Mouse (Mus musculus): ENCODE measurements around the gene Ralgps1. TPM values are rescaled to one million over a fixed set of nuclear protein-coding genes. Genes with fewer than 3 reads are reported as not detected.
A peak's percentile ranks its signal among the peaks of the same experiment; 100 is the strongest.

Ralgps1 gene
- polyA plus RNA-seq, 1 experiment = 48.7 TPM

DNA sequence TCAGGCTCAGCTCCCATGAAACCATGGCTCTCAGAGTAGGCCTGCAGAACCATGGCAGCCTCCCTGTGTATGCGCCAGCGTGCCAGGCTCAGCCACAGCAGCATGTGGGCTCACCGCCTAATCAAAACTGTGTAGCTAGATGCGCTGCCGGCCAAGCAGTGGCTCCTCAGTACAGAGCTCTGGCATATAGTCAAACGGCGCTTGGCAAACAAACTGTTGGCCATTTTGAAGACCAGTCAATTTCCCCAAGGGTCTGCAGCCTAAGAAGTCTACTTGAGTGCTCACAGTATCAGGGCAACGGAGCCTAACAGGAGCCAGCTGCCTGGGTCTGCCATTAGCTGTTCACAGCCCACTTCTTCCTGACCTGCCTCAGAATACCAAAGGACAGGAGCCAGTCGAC lies 61.9 kb downstream of the Ralgps1 start:
- Histone ChIP-seq H3K27ac (ENCODE audit: insufficient read depth, low read length) (no peak overlapping the region), H3K4me3 (replicated peaks; ENCODE audit: insufficient read depth, low read depth, low read length) (no peak overlapping the region), H3K4me1 (ENCODE audit: control insufficient read depth, insufficient read depth, low read length) (peaks cover 17% of the 10 kb centered on the region), H3K27me3 (ENCODE audit: control insufficient read depth, insufficient read depth, low read length) (no peaks in the 10 kb centered on the region)
- 25% methylated on average over 9 of the region's 9 CpGs for WGBS
- peak; percentile 73 to 81 for DNase-seq
- TF ChIP-seq CTCF (IDR thresholded peaks at IDR 0.05; ENCODE audit: borderline replicate concordance, insufficient read depth, low read depth, low read length) (no peak), POLR2A (IDR thresholded peaks at IDR 0.05; ENCODE audit: borderline replicate concordance, insufficient read depth, low read length) (no peak)

DNA sequence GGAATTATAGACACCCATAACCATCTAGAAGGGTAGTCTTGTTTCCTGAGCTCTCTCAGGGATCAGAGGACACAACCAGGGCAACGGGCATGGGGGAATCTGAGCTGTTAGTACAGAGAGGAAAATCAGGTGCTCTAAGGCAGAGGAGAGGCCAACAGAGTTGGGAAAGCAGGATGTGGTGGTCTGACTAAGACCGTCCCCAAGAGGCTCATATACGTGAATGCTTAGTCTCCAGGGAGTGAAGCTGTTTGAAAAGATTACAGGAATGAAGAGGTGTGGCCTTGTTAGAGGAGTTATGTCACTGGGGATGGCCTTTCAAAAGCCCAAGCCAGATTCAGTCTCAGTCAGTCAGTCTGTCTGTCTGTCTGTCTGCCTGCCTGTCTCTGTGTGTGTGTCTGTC lies 64.7 kb downstream of the Ralgps1 start:
- no peak for DNase-seq
- WGBS = 98% methylated on average over 3 of the region's 3 CpGs

DNA sequence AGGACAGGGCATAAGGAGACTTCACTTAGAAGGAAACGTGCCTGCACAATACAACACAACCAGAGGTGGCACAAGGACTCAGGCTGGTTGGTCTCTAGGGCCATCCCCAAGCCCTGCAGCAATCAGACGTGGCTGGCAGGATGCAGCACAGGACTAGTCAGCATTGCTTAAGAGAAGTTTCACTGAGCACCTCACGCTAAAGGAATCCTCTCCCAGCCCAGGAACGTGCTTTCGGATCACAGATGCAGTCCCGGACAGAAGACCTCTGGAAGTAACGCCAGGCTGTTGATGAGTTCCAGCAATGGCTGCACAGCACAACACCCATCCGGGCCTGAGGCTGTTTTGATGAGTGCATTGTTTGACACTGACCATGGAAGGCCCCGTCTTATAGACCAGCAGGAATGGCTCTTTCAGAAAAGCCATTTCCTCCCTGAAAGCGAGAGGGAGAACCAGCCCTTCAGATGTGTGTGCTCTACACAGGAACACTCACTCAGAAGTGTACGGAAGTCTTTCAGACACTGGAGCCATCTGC lies 67.8 kb downstream of the Ralgps1 start:
- Histone ChIP-seq H3K27me3 (ENCODE audit: control insufficient read depth, insufficient read depth, low read length) (no peaks in the 10 kb centered on the region), H3K27ac (ENCODE audit: insufficient read depth, low read length) (no peak overlapping the region), H3K4me3 (replicated peaks; ENCODE audit: insufficient read depth, low read depth, low read length) (no peak overlapping the region), H3K4me1 (ENCODE audit: control insufficient read depth, insufficient read depth, low read length) (peaks cover 23% of the 10 kb centered on the region)
- no peak for TF ChIP-seq CTCF (IDR thresholded peaks at IDR 0.05; ENCODE audit: borderline replicate concordance, insufficient read depth, low read depth, low read length)
- TF ChIP-seq POLR2A (IDR thresholded peaks at IDR 0.05; ENCODE audit: borderline replicate concordance, insufficient read depth, low read length) = no peak
- DNase-seq = no peak
- WGBS = 83% methylated on average over 11 of the region's 11 CpGs

More for the DNA sequence above, 64.7 kb downstream of the Ralgps1 start:
- H3K27ac ChIP-seq (ENCODE audit: insufficient read depth, low read length) = no peak overlapping the region
- TF ChIP-seq CTCF (IDR thresholded peaks at IDR 0.05; ENCODE audit: borderline replicate concordance, insufficient read depth, low read depth, low read length) (no peak), POLR2A (IDR thresholded peaks at IDR 0.05; ENCODE audit: borderline replicate concordance, insufficient read depth, low read length) (no peak)
- no peaks in the 10 kb centered on the region for H3K27me3 ChIP-seq (ENCODE audit: control insufficient read depth, insufficient read depth, low read length)
- peaks cover 17% of the 10 kb centered on the region for H3K4me1 ChIP-seq (ENCODE audit: control insufficient read depth, insufficient read depth, low read length)
- no peak overlapping the region for H3K4me3 ChIP-seq (replicated peaks; ENCODE audit: insufficient read depth, low read depth, low read length)

DNA sequence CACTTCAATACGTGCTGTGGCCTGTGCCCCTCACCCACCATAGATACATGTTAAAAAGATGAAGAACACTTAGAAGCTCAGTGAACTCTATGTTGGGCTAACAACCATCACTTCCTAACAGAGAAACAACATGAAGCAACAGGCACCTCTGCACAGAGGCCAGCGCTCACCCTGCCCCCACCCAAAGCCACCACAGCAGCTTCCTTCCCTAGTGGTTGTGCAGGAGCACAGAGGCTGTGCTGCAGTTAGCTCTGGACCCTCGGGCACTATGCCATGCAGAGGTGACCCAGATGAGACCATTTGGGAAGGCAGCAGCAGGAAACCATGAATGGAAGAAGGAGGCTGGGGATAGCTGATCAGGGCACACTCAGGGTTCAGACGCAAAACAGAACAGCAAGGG lies 68.5 kb downstream of the Ralgps1 start:
- no peaks in the 10 kb centered on the region for H3K27me3 ChIP-seq (ENCODE audit: control insufficient read depth, insufficient read depth, low read length)
- H3K4me3 ChIP-seq (replicated peaks; ENCODE audit: insufficient read depth, low read depth, low read length) = no peak overlapping the region
- no peak overlapping the region for H3K27ac ChIP-seq (ENCODE audit: insufficient read depth, low read length)
- H3K4me1 ChIP-seq (ENCODE audit: control insufficient read depth, insufficient read depth, low read length) = peaks cover 17% of the 10 kb centered on the region
- 89% methylated on average over 4 of the region's 4 CpGs for WGBS
- DNase-seq = no peak
- TF ChIP-seq POLR2A (IDR thresholded peaks at IDR 0.05; ENCODE audit: borderline replicate concordance, insufficient read depth, low read length) = no peak
- TF ChIP-seq CTCF (IDR thresholded peaks at IDR 0.05; ENCODE audit: borderline replicate concordance, insufficient read depth, low read depth, low read length) = no peak

DNA sequence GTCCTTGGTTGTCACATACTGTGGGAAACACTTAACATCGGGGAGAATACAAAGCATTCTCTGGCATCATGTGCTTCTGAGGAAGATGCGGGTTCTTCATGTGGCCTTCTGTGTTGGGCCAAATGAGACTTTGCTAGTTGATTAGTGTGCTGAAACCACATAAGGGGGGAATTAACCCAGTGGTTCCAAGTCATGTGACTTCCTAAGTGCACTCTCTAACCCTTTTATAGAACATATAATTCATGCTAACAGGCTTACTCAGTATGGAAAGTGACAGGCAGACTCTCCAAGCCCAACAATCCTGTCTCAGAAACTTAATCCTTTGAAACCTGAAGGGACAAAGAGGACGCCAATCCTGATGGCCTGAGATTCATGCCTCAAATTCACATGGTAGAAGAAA lies 68.9 kb downstream of the Ralgps1 start:
- Histone ChIP-seq H3K27ac (ENCODE audit: insufficient read depth, low read length) (no peak overlapping the region), H3K4me3 (replicated peaks; ENCODE audit: insufficient read depth, low read depth, low read length) (no peak overlapping the region), H3K27me3 (ENCODE audit: control insufficient read depth, insufficient read depth, low read length) (no peaks in the 10 kb centered on the region), H3K4me1 (ENCODE audit: control insufficient read depth, insufficient read depth, low read length) (peaks cover 17% of the 10 kb centered on the region)
- DNase-seq = no peak
- 91% methylated on average over 3 of the region's 3 CpGs for WGBS
- no peak for TF ChIP-seq CTCF (IDR thresholded peaks at IDR 0.05; ENCODE audit: borderline replicate concordance, insufficient read depth, low read depth, low read length)
- no peak for TF ChIP-seq POLR2A (IDR thresholded peaks at IDR 0.05; ENCODE audit: borderline replicate concordance, insufficient read depth, low read length)

DNA sequence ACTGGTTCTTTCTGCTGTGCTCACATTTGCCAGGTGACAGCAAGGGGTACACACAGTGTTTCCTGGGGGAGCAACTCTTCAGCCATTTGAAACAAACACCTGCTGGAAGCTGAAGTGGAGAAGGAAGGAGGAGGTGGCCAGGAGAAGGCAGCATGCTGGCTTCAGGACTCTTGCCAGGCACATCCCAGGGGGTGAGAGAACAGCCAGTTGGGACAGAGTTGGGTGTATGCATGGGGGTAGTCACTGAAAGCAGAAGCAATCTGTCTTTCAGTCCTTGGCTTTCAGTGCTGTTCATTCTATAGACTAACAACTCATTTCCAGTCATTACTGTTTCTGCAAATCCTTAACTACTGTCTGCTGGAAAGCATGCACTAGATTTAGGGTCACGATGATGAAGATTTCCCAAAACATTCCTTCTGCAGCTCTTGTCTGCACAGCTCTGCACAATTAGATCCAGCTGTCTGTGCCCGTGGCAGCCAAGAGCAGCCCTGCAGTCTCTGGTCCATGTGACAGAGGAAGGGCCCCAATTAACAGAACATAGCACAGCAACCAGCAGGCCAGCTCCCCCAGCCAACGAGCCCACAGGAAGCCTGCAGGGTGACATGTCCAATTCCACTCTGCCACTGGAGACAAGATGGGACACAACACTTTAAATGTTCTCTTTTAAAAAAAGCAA lies 70.8 kb downstream of the Ralgps1 start:
- no peak overlapping the region for H3K4me3 ChIP-seq (replicated peaks; ENCODE audit: insufficient read depth, low read depth, low read length)
- H3K4me1 ChIP-seq (ENCODE audit: control insufficient read depth, insufficient read depth, low read length) = peaks cover 15% of the 10 kb centered on the region
- no peak overlapping the region for H3K27ac ChIP-seq (ENCODE audit: insufficient read depth, low read length)
- 10% methylated on average over 3 of the region's 3 CpGs for WGBS
- peak; percentile 52 for DNase-seq
- no peak for TF ChIP-seq POLR2A (IDR thresholded peaks at IDR 0.05; ENCODE audit: borderline replicate concordance, insufficient read depth, low read length)
- no peak for TF ChIP-seq CTCF (IDR thresholded peaks at IDR 0.05; ENCODE audit: borderline replicate concordance, insufficient read depth, low read depth, low read length)
- H3K27me3 ChIP-seq (ENCODE audit: control insufficient read depth, insufficient read depth, low read length) = no peaks in the 10 kb centered on the region

DNA sequence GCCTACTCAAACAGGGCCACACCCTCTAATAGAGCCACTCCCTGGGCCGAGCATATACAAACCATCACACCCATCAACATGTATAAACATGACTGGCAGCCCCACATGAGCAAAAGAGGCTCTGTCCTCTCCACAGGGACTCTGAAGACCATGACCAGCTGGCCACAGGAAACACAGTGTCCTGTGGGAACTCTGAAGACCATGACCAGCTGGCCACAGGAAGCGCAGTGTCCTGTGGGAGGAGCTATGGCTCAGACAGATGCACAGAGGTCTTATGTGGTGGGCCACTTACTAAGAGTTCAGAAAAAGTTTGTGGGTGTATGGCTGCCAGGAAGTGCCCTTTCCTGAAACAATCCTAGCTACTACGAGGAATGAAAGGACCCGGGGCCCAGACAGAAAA lies 72.4 kb downstream of the Ralgps1 start:
- no peak for DNase-seq
- TF ChIP-seq POLR2A (IDR thresholded peaks at IDR 0.05; ENCODE audit: borderline replicate concordance, insufficient read depth, low read length) = no peak
- TF ChIP-seq CTCF (IDR thresholded peaks at IDR 0.05; ENCODE audit: borderline replicate concordance, insufficient read depth, low read depth, low read length) = no peak
- Histone ChIP-seq H3K27ac (ENCODE audit: insufficient read depth, low read length) (no peak overlapping the region), H3K4me3 (replicated peaks; ENCODE audit: insufficient read depth, low read depth, low read length) (no peak overlapping the region), H3K4me1 (ENCODE audit: control insufficient read depth, insufficient read depth, low read length) (peaks cover 15% of the 10 kb centered on the region), H3K27me3 (ENCODE audit: control insufficient read depth, insufficient read depth, low read length) (no peaks in the 10 kb centered on the region)
- WGBS = 79% methylated on average over 4 of the region's 4 CpGs

DNA sequence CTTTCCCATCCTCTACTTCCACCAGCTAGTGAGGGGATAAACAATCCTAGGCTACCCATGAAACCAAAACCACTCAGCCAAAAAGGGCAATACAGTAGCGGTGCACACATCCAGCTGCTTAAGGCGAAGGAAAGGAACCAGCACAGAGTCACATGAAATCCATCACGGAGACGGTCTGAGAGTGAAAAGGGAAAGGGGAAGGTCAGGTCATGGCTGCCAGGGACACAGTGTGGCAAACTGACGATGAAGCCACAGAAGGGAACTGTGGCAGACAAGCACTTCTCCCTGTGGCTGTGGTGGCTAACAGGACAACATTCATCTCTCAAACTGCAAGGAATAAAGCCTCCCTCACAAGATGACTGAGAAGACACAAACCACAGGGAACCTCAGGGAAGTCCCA lies 76.2 kb downstream of the Ralgps1 start:
- H3K27me3 ChIP-seq (ENCODE audit: control insufficient read depth, insufficient read depth, low read length) = no peaks in the 10 kb centered on the region
- H3K4me3 ChIP-seq (replicated peaks; ENCODE audit: insufficient read depth, low read depth, low read length) = no peak overlapping the region
- TF ChIP-seq CTCF (IDR thresholded peaks at IDR 0.05; ENCODE audit: borderline replicate concordance, insufficient read depth, low read depth, low read length) (no peak), POLR2A (IDR thresholded peaks at IDR 0.05; ENCODE audit: borderline replicate concordance, insufficient read depth, low read length) (no peak)
- DNase-seq = no peak
- peaks cover 20% of the 10 kb centered on the region for H3K4me1 ChIP-seq (ENCODE audit: control insufficient read depth, insufficient read depth, low read length)
- WGBS = 90% methylated on average over 5 of the region's 5 CpGs
- no peak overlapping the region for H3K27ac ChIP-seq (ENCODE audit: insufficient read depth, low read length)

Data from cerebellum, adult 2 months (tissue).